Mouse (Mus musculus) cerebellum, adult (tissue): ENCODE measurements around the gene Stard10.

Experiments
- ATAC-seq: cut with Nextera tagmentation; 2 replicates; pipeline ENCODE4 v1.9.2; 2017; ENCODE audit warnings: mild to moderate bottlenecking, moderate library complexity, mixed read lengths; ENCODE audit not compliant: insufficient number of reproducible peaks, low FRiP score, low TSS enrichment

Stard10 gene

DNA sequence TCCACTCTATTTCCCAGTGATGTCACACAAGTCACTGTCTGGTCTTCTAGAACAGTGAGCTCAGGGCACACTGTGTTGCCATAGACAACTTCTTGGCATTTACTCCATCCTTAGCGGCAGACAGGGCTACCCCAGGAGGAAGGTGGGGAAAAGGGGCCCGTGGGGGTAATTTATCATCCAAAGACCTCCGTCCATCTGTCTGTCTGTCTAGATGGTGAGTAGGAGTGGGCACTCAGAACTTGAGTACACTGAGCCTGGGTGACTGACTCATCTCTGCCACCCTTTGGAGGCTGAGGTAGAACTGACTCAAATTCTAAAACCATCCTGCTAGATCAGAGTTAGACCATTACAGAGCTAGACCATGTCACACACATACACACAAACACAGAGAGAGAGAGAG is at the start of gene Stard10:
Gene Stard10 (plus strand): TSS at position 73 of the 400 bp plus-strand sequence.
- no peak for ATAC-seq

DNA sequence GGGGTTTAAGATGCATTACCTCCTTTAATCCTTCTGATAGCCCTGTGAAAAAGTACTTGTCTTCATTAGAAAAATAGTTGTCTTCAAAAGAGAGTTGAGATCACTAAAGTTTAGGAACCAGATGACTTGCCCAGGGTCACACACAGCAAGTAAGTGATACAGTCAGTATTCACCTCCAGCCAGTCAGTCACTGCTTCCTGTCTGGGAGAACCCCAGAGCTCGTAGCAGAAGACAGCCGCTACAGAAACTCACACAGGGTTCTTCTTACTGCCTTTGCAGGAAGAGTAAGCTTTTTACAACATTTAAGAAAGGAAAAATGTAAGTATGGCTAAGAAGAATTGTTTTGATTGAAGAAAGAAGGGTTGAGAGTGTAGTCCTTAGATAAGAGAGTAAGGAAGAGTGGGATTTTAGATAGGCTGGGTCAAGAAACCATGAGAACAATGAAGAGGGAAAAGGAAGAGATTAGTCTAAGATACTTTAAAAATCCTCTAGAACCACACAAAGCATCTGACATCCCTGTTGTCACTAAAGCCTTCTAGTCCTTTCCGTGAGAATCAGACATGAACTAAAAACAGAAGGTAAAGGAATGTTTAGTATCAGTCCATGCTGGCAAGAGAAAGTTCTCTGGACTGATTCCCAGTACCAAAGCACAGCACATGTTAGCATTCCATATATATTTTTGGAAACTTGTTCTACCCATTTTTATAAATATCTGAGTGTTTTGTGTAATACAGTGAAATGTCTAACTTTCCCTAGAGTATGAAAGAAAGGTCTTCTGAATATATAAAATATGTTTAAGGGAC is 49.2 kb upstream of the Stard10 start:
- ATAC-seq, result no peak

DNA sequence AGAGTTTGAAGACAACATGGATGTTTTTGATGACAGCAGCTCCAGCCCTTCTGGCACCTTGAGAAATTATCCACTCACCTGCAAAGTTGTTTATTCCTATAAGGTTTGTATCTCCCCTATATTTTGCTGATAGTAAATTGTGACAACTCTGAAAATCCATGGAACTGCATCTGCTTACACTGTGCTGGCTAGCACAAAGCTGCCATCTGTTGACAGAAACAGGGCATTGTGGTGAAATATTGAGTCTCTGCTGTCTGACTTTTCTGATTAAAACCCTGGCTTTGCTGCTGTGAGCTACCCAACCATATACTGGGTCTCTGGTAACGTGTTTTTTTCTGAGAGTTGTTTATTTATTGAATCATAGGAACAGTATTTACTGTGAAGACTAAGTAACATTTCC is 45.3 kb upstream of the Stard10 start:
- ATAC-seq, result no peak

DNA sequence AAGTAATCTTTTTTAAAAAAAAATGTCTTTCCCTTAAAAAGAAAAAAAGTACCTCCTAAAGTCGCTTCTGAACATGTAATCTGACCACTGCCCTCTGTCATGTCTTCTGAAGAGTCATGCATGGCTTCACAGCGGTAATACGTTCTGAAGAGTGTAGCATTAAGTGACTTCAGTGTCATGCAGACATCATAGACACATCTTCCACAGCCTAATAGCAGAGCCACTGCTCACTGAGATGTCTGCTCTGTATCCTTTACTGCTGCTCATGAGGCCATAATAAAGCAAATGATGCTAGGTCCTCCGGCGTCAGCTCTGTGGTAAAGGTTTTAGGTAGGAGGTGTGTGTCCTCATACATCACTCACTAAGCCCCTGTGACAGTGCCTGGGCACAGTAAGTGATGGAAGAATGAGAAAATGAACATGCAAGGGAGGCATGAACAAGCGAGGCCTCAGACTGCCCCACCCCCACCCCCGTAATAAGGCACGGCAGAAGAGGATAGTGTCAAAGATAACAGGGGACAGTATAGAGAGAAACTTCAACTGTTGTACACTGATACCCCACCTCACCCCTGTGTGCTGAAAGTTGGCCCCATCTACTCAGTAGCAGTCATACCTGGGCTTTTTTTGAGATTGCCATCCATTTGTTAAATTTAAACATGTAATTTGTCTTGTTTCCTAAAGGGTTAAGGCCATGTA is 44.3 kb upstream of the Stard10 start:
- ATAC-seq, result no peak

DNA sequence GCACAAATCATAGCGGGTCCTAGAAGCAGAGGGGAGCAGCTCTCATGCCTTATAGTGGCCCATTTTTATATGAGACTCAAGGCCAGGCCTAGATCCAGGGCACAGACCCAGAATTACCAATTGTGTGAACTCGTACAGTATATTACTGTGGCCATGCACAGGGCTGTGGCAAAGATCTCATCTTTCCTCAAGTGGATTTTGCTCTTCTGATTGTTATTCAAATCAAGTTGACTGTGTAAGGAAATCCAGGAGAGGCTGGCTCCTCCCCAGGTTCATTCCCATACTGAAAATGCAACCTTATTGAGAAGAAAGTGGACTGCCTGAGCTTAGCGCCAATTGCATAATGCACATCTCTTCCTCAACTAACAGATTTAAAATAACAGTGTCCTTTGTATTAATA is 34.2 kb upstream of the Stard10 start:
- ATAC-seq, result no peak

DNA sequence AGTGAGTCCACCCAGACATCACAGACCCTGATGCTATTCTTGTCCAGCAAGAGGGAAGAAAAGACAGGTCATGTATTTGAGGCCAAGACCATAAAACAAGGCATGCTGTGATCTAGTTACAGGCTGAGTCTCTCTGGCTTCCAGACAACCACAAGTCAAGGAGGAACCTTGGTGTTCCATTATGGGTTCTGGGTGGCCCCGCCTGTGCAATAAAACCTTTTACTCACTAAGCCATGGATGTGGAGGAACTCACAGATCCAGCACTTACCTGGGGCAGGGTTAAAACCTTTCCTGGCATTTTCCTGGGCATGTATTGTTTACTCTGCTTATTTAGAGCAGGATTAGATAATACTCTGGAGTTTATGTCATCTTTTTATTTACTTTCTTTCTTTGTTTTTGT is 32.4 kb upstream of the Stard10 start:
- no peak for ATAC-seq

DNA sequence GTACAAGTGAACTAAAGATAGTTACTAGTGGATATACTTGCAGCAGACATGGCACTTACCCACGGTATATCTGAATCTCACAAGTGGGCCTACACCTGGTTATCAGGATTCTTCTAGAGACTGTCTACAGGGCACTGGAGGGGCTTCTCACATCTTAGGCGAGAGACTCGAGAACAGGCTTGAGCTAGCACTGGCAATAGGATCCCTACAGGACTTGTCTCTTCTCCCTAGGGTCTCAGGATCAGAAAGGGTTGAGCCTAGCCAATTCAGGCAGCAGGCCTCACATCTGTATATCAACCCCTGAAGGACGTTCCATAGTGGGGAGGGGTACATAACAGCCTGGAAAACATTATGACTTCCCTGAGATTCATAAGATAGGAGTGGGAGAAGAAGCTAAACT is 30.0 kb upstream of the Stard10 start:
- no peak for ATAC-seq

DNA sequence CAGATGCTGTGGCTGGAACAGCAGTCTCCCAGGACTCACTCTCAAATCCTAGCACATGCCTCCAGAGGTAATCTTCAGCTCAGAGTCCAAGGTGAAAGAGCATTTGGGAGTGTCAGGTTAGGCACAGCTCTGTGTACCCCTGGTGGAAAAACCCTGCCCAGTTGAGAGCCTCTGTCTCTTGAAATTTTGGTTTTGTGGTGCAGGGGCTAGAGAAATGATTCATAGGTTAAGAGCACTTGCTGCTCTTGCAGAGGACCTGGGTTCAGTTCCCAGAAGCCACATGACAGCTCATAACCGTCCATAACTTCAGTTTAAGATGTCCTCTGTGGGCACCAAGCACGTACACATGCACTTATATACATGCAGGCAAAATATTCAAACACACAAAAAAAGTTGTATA is 29.1 kb upstream of the Stard10 start:
- no peak for ATAC-seq

DNA sequence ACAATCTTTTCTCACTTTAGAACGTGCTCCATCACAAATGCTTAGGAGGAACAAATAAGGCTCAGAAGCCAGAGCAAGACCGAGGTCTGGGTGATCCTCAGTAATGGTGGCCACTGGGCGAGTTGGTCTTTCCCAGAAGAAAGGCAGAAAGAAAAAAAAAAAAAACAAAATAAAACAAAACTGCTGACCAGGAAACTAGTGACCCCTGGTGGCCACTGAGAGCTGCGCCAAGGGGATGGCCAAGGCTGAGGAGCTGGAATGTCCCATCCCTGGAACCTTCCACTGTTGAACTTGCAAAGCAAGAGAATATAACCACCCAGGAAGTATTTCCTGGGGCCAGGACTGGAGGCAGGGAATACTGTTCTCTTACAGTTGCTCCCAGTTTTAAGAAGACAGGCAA is 28.4 kb upstream of the Stard10 start:
- no peak for ATAC-seq

DNA sequence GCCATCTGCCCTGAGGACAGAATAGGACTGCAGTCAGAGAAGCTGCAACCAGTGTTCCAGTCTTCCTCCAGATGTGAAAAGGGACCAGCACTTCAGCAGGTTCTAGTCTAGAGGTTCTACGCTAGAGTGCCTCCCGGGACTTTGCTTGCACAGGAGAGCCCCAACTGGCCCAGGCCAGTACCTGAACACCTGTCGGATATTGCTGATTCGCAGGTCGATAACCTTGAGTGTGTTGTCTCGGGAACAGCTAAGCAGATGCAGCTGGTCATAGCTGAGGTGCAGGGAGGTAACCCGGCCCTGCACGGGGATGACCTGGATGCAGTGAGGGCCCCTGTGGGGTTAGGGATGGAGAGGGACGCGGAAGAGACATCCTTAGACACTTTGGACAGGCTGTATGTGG is 26.5 kb upstream of the Stard10 start:
- no peak for ATAC-seq

DNA sequence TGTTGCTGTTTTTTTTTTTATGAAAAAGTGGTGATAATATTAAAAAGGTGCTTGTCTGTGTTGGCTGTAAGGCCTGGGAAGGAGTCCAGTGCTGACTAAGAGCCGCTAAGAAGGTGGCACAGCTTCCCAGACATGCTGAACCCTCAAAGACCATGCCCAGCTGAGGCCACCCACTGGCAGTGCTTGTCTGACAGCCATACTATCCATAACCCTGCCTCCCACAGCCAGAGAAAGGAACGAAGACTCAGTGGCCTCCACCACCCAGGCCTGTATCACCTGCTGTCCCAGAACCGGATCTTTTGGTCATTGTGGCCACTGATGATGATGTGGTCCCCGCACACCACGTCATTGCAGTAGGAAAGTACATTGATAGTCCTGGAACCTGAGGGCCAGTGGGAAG is 25.7 kb upstream of the Stard10 start:
- no peak for ATAC-seq

DNA sequence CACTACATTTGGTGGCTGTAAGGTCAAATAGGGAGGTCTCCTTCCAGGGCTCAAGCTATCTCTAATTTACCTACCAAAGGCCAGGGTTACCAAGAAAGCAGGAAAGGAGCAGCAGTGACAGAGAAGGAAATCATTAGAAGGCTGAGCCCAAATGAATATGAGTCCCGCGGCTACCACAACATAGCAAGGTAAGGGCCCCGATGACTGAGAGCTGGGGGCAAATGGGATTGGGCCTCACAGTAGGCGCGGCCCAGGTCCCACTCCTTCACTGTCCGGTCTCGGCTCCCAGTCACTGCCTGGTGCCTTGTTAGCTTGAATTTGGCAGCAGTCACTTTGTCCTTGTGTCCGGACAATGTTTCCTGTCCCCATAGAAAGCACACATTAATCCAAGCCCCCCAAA is 25.2 kb upstream of the Stard10 start:
- no peak for ATAC-seq

DNA sequence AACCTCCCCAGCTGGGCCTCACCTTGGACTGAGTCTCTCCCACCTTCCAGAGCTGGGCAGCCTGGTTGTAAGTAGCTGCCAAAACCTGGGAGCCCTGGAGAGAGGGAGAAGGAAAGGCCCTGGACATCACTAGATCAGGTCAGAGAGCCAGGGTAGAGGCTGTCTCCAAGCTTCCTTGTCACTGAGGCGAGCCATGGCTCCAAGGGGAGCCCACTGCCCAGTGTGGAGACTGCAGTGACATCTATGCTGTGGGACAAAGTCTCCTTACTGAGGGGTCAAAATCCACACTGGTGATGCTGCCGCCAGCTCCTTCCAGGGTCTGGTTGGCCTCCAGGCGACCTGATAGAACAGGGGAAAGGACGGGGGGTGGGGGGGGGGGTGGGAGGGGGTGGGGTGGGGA is 24.8 kb upstream of the Stard10 start:
- ATAC-seq, result no peak

DNA sequence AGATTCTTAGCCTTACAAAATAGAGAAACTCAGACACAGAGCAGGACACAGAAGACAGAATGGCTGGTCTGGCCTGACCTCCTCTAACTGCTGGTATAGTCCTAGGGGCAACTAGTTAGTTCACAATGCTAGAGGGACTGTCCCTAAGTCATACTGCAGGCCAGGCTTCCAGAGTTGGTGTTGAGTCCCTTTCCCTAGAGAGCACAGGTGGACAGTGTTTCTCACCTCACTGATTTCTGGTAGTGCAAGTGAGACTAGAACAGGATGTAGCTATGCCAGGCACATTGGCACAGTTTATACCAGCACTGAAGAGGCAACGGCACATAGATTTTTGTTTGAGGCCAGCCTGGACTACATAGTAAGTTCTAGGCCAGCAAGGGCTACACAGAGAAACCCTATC is 24.2 kb upstream of the Stard10 start:
- no peak for ATAC-seq

DNA sequence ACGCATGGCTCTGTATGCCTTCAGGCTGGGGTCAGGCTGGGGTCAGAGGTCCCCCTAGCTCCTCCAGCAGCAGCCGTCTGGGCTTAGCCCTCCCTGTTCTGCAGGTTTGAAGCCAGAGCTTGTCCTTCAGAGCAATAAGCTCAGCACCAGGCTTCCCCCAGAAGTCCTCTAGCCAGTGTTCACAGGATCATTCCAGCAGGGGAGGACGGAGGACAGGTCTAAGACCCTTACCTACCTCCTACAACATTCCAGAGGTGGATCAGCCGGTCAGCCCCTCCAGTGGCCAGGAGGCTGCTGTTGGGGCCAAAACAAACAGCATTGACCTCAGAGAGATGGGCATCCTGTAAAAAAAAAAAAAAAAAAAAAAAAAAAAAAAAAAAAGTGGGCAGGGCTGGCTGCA is 23.7 kb upstream of the Stard10 start:
- no peak for ATAC-seq

DNA sequence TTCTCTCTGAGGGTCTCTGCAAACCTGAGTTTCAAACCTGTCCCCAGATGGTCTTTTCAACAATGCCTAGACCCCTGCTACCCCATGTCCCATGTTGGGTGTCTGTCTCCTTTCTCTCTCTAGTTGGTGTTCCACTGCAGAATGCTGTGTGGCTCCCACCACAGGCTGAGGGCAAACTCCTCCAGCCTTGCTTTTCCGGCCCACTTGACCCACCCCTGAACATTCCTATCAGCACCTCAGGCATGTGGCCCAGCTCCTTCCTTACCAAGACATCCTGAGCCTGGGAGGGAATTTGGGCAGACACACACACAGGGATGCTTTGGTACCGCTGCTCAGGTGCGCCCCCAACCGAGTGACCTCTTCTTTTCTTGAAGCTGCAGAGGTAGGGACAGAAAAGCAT is 23.3 kb upstream of the Stard10 start:
- ATAC-seq, result no peak

DNA sequence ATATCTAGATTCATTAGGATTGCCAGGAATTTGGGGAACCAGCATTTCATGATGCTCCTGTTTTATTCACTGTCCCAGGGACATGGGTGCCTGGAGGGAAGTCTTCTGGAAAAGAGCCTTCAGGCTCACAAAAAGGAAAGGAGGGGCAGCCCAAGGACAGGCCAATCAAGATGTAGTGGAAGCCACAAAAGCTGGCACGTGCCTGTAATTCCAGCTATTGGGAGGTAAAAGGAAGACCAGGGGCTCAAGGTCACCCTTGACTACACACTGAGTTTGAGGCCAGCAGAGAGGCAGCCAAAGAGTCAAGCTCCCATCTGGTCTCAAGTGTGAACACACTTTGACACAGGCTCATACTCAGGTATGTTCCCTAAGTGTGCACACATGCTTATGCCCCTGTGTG is 21.4 kb upstream of the Stard10 start:
- no peak for ATAC-seq

DNA sequence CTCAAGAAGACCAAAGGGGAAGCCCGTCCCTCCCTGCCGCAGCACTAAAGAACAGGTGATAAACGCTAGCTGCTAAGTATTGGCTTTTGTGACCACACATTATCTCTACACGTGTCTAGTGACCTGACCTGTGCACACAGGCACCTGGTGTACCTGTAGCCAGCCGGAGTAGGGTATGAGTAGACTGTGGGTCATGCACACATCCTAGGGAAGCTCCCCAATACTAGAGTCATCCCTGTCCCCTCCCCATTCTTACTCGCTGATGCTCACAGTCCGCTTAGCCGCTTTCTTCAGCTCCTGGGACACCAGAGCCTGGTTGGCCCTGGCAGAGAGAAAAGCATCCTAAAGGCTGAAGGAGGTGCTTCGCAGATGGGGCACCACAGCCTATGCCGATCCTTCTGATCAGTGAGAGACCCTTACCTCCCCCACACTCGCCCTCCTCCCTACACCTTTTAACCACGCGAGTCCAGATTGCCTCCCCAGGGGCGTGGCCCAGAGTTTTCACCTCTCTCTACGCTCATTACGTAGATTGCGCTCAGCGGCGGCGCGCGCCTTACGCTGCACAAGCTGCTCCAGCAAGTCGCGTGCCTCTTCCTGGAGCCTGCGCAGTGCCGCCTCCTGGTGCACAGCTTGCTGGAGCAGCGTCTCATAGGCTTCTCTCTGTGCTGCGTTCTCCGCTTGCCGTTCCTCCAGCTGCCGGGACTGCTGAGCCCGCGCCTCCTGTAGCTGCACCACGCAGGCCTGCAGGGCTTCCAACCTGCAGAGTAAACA is 20.4 kb upstream of the Stard10 start:
- peak; percentile 60 for ATAC-seq

DNA sequence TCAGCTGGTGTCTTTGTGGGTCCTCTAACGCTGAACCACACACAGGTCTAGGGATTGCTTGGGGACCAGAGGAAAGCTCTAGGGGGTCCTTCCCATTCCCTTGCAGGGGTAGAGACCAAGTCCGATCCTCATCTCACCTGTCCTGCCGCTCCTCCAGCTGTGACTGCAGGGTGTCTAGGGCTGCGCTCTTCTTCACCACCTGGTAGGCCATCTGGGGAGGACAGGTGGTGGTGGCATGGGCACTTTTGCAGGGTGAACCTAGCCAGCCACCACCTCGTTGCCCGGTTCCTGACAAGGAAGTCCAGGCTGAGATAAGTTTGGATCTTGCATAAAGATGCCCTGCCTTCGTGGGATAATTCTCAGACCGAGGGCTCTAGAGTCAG is 19.9 kb upstream of the Stard10 start:
- ATAC-seq, result 0 out of 2 replicates have a peak, but pooled peaks have one; percentile 1

DNA sequence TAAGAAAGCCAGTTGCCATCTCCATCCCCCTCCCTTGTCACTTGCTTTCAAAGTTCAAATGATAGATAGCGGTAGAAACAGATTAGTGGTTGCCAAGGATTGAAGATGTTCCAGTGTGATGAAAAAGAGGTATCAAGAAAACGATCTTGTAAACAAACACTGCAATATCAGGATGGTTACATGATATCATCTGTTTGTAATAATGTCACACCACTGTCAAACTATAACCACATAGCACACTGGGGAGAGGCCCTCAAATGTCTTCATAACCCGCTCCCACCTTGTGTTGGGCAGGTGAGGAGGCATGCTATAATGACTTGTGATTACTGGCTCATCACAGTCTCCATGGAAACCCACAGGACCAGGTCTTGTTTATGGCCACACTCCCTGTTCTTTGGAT is 18.5 kb upstream of the Stard10 start:
- ATAC-seq, result no peak

DNA sequence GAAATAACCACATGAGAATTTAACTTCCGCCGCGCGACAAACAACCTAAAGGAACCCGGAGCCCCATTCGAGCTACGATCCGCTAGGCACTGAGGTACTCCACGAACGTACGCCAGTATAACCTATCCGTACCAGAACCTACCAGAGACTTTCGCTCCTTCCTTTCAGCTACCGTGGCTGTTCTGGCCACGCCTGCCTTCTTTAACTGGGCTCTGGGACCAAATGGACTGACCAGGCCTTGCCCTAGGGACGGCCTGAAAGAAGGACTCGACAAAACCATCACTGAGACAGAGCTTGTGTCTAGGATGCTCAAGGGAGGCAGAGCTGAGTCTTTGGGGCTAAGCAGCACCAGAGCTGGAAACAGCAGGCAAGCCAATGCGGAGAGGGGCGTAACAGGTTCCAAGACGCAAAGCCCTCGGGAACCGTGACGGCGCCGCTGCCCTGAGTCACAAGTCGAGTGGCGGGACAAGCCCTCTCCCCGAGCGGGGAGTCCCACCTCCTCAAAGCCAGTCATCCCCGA is 15.5 kb upstream of the Stard10 start:
- peak; percentile 23; the same call in 1 of the 2 replicates for ATAC-seq
